Mouse (Mus musculus) kidney, adult 2 months (tissue): ENCODE measurements around the gene Litaf.

Source experiments
- CTCF ChIP-seq: fragments of 200-500 bp; conservative IDR thresholded peaks from 2 replicates; pipeline ENCODE4 v1.5.1; 2011; ENCODE audit warnings: low read depth, mild to moderate bottlenecking, control low read depth, low read length, moderate library complexity, mixed read lengths; ENCODE audit not compliant: insufficient read depth, insufficient read length
- POLR2A ChIP-seq: fragments of 200-500 bp; IDR thresholded peaks from one replicate; pipeline ENCODE4 v1.6.1; 2011; ENCODE audit warnings: low read depth, low read length, control low read depth

DNA sequence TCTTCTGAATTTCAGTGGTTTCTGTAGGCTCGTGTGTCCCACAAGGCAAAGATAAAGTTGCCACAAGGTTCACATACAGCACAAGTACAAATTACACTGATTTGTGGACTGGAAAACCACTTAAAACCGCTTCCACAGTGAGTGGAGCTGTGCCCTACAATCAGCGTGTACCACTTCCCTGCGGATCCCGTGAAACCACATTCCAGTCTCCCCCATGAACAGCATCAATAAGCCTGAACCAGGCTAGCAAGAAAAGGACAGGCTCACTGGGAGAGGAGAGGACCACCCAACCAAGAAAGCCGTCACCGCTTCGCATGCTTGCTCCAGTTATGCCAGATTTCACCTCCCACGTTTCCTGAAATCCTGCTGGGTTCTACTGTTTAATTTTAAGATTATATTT lies 77.7 kb downstream of the Litaf start:
- TF ChIP-seq CTCF (no peak), POLR2A (no peak)
